Comparison of ENCODE assay signal across 9 mouse cellular contexts in the genomic region with DNA sequence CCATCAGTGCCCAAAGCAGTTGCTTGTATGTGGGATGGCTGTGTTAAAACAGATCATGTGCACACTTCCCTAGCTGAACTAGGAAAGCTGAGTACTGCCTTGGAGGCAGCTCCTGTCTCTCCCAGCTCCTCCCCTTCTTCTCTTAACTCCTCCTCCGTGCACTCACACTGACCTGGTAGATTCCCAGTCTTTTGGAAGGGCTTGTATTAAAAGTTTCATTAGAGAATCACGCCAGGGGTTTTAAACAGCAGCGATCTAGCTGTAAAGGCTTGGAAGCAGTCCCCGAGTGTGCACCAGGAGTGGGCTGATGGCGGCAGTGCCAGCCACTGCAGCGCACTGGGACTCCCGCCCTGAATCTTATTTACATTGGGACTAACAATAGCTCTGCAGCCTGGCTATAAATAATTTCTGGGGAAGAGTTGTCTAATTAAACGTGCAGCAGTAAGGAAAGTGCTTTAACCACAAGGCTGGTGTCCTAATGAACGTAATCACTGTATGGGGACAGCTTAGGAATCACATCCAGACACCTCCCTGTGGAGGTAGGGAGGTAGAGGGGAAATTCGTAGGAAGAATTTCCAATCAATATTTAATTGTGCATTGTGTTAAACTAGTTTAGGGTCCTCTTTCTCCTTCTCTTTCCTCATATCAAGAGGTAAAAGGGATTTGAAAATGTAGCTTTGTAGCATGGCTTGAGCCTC.
DNase-seq lines count a peak whose midpoint lies in the region; ATAC-seq and TF ChIP-seq lines count a peak whose summit lies in the region.
"Had no signal": no experiment of that assay in that cellular context is flagged by ENCODE, and none has a peak within 500 bp of the region (broad histone marks: within the 10 kb centered on the region; RNA-seq: fewer than 3 reads in every experiment).

No protein-coding gene starts in this region.

- peak overlapping the region; percentile 8; the same call in 1 of the 2 replicates for H3K4me2 ChIP-seq in lung, postnatal 0 days (replicated peaks; ENCODE audit: low read depth, low read length)
- H3K4me2 ChIP-seq in liver, embryonic 12.5 days, result no peak overlapping the region

- ATAC-seq in lung, postnatal 0 days, result no peak
- ATAC-seq in liver, embryonic 12.5 days, result no peak
- ATAC-seq: Patski had no signal

- DNase-seq in lung, postnatal 0 days (ENCODE audit: low spot score), result no peak
- DNase-seq in lung, postnatal 25 days (ENCODE audit: low spot score), result no peak
- DNase-seq in frontal cortex, adult 2 months (ENCODE audit: extremely low spot score in 1 of 2, low spot score in 1 of 2), result peak; percentile 56 to 69
- peak; percentile 32 to 46 for DNase-seq in layer of hippocampus, adult 2 months (ENCODE audit: low spot score in 2 of 2)
- peak; percentile 22 for DNase-seq in retina, embryonic 14.5 days (ENCODE audit: low spot score)
- DNase-seq in testis, postnatal 14 days (ENCODE audit: low spot score), result no peak
- no peak for DNase-seq in B cell, adult 2 months

- H3K9me3 ChIP-seq in lung, postnatal 0 days (ENCODE audit: low read length), result no peaks in the 10 kb centered on the region
- H3K9me3 ChIP-seq in liver, embryonic 12.5 days (replicated peaks), result no peaks in the 10 kb centered on the region

- no peak overlapping the region for H3K4me3 ChIP-seq in lung, postnatal 0 days (ENCODE audit: low read depth, low read length)
- H3K4me3 ChIP-seq in layer of hippocampus, adult 2 months, result peak overlapping the region; percentile 42
- H3K4me3 ChIP-seq in liver, embryonic 12.5 days, result no peak overlapping the region

- H3K27me3 ChIP-seq in lung, postnatal 0 days (replicated peaks; ENCODE audit: insufficient read depth, low read length), result no peaks in the 10 kb centered on the region
- no peaks in the 10 kb centered on the region for H3K27me3 ChIP-seq in liver, embryonic 12.5 days (replicated peaks)

- 23% methylated on average over 10 of the region's 10 CpGs for WGBS in lung, postnatal 0 days
- WGBS in liver, embryonic 12.5 days (ENCODE audit: insufficient replicate concordance), result 46% methylated on average over 10 of the region's 10 CpGs

- H3K36me3 ChIP-seq in lung, postnatal 0 days (ENCODE audit: insufficient read depth, low read length), result no peaks in the 10 kb centered on the region
- no peaks in the 10 kb centered on the region for H3K36me3 ChIP-seq in liver, embryonic 12.5 days

- no peak overlapping the region for H3K27ac ChIP-seq in lung, postnatal 0 days (ENCODE audit: low read length)
- H3K27ac ChIP-seq in layer of hippocampus, adult 2 months, result peak overlapping the region; percentile 60
- H3K27ac ChIP-seq in liver, embryonic 12.5 days, result no peak overlapping the region

- no peak for TF ChIP-seq EP300 in lung, postnatal 0 days (IDR thresholded peaks at IDR 0.05)

- TF ChIP-seq CTCF in lung, postnatal 0 days (IDR thresholded peaks at IDR 0.05), result no peak
- peak; percentile 19; the same call in 1 of the 2 replicates for TF ChIP-seq CTCF in layer of hippocampus, adult 2 months (conservative IDR thresholded peaks at IDR 0.05)

- H3K9ac ChIP-seq in lung, postnatal 0 days (replicated peaks; ENCODE audit: low read depth), result no peak overlapping the region
- H3K9ac ChIP-seq in liver, embryonic 12.5 days, result no peak overlapping the region

- H3K4me1 ChIP-seq in lung, postnatal 0 days (ENCODE audit: insufficient read depth, low read depth, low read length), result no peaks in the 10 kb centered on the region
- no peaks in the 10 kb centered on the region for H3K4me1 ChIP-seq in liver, embryonic 12.5 days

Comparison
In these comparisons a context has a peak if more than half of its experiments do, and no peak if none do; other contexts are left out.
1. DNase-seq: peak in frontal cortex, adult 2 months (2 of 2), layer of hippocampus, adult 2 months (2 of 2) and retina, embryonic 14.5 days (single experiment); none in lung, postnatal 0 days (single experiment), lung, postnatal 25 days (single experiment), testis, postnatal 14 days (single experiment) and B cell, adult 2 months (0 of 2).